Mouse (Mus musculus): ENCODE data around the gene Focad. TPM values are rescaled to one million over a fixed set of nuclear protein-coding genes. Genes with fewer than 3 reads are reported as not detected.
A peak's percentile ranks its signal among the peaks of the same experiment; 100 is the strongest.

Focad gene
- polyA plus RNA-seq, 1 experiment from 2014 or later, result 16.9 TPM

DNA sequence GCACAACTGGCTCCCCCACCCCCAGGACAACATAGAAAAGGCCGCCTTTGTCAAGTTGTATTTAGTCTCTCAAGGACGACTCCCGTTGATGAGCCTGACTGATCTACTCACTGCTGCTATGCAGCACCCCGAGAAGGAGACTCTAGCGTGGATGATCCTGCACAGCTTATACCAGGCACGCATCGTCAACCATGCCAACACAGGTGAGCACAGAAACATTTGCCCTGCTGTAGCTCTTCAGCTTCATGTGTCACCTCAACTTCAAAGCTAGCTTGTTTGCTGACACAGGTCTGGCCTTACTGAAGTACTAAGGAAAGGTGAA, 306.5 kb downstream of the Focad start:
- WGBS, result 89% methylated on average over 7 of the region's 7 CpGs
- Histone ChIP-seq H3K9me3 (replicated peaks) (no peaks in the 10 kb centered on the region), H3K27me3 (no peaks in the 10 kb centered on the region)

DNA sequence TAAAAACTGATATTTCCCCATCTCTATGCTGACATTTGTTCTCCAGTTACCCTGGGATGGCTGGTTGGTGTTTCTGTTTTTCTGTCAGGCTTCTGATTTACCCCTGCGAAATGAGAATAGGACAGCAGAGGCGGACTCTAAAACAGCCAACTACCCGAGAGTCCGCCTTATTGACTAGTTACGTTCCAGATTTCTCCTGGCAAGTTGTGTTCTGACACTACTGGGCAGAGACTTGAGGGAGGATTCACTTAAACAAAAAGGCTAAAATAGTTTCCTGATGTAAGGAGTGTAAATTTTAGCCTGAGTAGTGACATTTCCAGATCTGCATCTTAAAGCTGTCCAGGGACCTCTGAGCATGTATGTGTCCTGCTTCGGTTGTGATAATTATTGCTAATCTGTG, 308.5 kb downstream of the Focad start:
- 83% methylated on average over 6 of the region's 6 CpGs for WGBS
- H3K4me2 ChIP-seq (replicated peaks), result no peak overlapping the region
- H3K36me3 ChIP-seq, result no peaks in the 10 kb centered on the region
- H3K4me3 ChIP-seq (replicated peaks), result no peak overlapping the region
- H3K9me3 ChIP-seq (replicated peaks), result no peaks in the 10 kb centered on the region
- H3K9ac ChIP-seq, result no peak overlapping the region
- no peak overlapping the region for H3K27ac ChIP-seq (replicated peaks)
- ATAC-seq (ENCODE audit: insufficient number of reproducible peaks, low FRiP score, low TSS enrichment, low read depth), result no peak
- no peaks in the 10 kb centered on the region for H3K27me3 ChIP-seq
- no peaks in the 10 kb centered on the region for H3K4me1 ChIP-seq

More for the DNA sequence above, 306.5 kb downstream of the Focad start:
- no peak overlapping the region for H3K4me3 ChIP-seq (replicated peaks)
- no peak for ATAC-seq (ENCODE audit: insufficient number of reproducible peaks, low FRiP score, low TSS enrichment, low read depth)
- H3K4me1 ChIP-seq, result no peaks in the 10 kb centered on the region
- no peak overlapping the region for H3K9ac ChIP-seq
- no peaks in the 10 kb centered on the region for H3K36me3 ChIP-seq
- H3K4me2 ChIP-seq (replicated peaks), result no peak overlapping the region
- no peak overlapping the region for H3K27ac ChIP-seq (replicated peaks)

DNA sequence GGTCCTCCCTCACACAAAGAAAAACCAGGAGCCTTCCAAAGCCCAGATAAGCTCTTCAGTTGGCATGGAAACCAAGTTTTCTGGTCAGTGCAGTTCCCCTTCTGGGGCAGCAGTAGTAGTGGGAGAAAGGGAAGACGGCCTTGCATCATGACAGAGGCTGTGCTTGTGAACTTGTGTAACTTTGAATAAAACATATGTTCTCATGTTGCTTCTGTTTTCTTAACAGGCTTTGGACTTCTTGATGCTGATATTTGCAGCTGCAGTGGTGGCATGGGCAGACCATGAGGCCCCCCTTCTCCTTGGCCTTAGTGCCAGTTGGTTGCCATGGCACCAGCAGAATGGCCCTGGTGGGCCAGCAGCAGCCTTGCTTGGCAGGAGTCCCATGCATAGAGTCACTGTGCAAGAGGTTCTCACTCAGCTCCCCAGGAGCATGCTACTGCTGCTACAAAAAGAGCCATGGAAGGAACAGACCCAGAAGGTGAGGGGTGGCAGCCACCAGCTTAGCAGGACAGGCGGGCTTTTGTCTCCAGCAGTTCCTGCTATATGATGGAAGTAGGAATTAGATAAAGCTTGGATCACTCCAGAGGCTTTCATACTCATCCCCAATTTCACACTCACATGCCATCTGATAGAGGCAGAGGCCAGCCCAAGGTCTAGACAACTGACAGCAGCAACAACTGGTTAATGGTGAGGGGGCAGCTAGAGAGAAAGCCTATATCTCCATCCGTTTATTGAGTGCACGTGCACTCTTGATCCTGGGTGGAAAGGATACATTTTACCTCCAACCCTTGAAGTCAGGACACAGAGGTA, 312.7 kb downstream of the Focad start:
- ATAC-seq (ENCODE audit: insufficient number of reproducible peaks, low FRiP score, low TSS enrichment, low read depth), result no peak
- no peak overlapping the region for H3K27ac ChIP-seq (replicated peaks)
- H3K36me3 ChIP-seq, result no peaks in the 10 kb centered on the region
- no peaks in the 10 kb centered on the region for H3K4me1 ChIP-seq
- H3K27me3 ChIP-seq, result no peaks in the 10 kb centered on the region
- H3K9me3 ChIP-seq (replicated peaks), result no peaks in the 10 kb centered on the region
- WGBS, result 80% methylated on average over 4 of the region's 4 CpGs
- no peak overlapping the region for H3K9ac ChIP-seq
- no peak overlapping the region for H3K4me2 ChIP-seq (replicated peaks)
- H3K4me3 ChIP-seq (replicated peaks), result no peak overlapping the region

DNA sequence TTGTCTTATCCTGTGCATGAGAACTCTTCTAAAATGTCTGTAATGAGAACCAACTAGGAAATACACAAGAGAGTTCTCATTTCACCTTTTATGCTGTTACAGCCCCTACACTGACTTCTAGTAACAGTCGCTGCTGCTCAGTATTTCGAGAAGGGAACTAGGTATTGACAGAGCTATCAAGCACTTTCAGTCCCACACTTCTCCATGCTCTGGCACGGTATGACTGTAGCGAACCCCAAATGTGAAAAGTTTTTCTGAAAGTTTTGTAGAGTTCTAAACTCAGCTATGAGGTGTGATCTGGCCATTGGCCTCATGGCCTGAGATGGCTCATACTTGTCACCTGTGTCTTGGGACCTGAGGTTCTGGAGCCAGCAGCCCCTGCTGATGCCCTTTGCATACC, 314.9 kb downstream of the Focad start:
- Histone ChIP-seq H3K27me3 (no peaks in the 10 kb centered on the region), H3K4me3 (replicated peaks) (no peak overlapping the region), H3K4me2 (replicated peaks) (no peak overlapping the region), H3K4me1 (no peaks in the 10 kb centered on the region), H3K27ac (replicated peaks) (no peak overlapping the region), H3K9me3 (replicated peaks) (no peaks in the 10 kb centered on the region), H3K36me3 (no peaks in the 10 kb centered on the region), H3K9ac (no peak overlapping the region)
- ATAC-seq (ENCODE audit: insufficient number of reproducible peaks, low FRiP score, low TSS enrichment, low read depth), result no peak
- WGBS, result 86% methylated on average over 4 of the region's 4 CpGs

DNA sequence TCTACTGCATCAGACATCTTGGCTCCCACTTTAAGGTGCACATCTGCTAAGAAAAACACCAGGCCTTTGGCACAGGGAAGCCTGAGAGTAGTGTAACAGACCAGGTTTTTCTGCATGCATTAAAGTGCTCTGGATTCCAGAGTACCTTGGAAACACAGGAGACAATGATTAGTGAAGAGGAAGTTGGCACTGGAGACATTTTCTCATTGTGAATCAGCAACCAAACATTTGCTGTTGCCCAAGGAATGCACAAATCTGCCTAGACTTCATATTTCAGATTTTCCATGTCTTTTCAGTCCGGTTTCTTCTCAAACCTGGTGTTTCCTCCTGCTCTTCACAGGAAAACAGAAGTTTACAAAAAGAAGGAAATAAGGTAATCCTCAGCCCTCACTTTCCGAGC, 317.9 kb downstream of the Focad start:
- Histone ChIP-seq H3K9me3 (replicated peaks) (no peaks in the 10 kb centered on the region), H3K4me2 (replicated peaks) (no peak overlapping the region), H3K36me3 (no peaks in the 10 kb centered on the region), H3K27me3 (no peaks in the 10 kb centered on the region), H3K4me3 (replicated peaks) (no peak overlapping the region), H3K27ac (replicated peaks) (no peak overlapping the region), H3K9ac (no peak overlapping the region), H3K4me1 (no peaks in the 10 kb centered on the region)
- 63% methylated on average over 2 of the region's 2 CpGs for WGBS
- no peak for ATAC-seq (ENCODE audit: insufficient number of reproducible peaks, low FRiP score, low TSS enrichment, low read depth)

DNA sequence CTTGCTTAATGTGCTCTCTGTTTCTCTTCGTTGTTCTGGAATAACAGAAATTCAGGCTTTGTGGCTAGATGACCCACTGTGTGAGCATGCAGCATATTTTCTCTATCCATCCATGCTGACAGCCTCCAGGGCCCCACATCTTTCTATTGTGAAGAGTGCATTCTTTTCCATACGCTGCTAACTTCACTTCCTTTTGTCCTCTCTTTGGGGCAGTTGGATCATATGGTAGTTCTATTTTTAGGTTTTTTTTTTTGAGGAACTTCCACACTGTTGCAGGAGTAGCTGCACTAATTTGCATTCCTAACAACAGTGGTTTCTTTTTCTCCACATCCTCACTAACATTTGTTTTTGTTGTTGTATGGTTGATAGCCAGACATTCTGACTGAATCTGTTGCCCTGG, 320.6 kb downstream of the Focad start:
- H3K9me3 ChIP-seq (replicated peaks), result no peaks in the 10 kb centered on the region
- H3K9ac ChIP-seq, result no peak overlapping the region
- H3K4me3 ChIP-seq (replicated peaks), result no peak overlapping the region
- no peak overlapping the region for H3K4me2 ChIP-seq (replicated peaks)
- no peaks in the 10 kb centered on the region for H3K27me3 ChIP-seq
- 0 out of 2 replicates have a peak overlapping the region, but pooled peaks have one; percentile 14 for H3K27ac ChIP-seq (replicated peaks)
- no peak for ATAC-seq (ENCODE audit: insufficient number of reproducible peaks, low FRiP score, low TSS enrichment, low read depth)
- 34% methylated on average over 2 of the region's 2 CpGs for WGBS
- H3K36me3 ChIP-seq, result no peaks in the 10 kb centered on the region
- no peaks in the 10 kb centered on the region for H3K4me1 ChIP-seq

DNA sequence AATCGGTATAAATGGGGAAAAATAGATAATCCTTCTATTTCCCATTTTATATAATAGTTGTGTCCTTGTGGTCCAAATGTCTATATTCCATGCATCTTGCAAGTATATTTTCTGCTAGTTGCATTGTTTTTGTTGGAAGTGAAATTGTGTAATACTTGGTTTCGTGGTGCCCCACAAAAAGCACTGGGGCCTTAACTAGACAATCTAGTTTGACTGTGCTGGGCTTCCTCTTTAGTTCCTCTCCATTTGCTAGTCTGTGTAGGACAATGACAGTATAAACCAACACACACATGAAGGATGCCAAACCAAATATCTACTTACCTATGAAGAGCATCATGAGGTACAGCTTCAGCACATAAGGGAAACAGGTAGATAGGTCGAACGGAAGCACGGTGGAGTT, 324.9 kb downstream of the Focad start:
- no peak for ATAC-seq (ENCODE audit: insufficient number of reproducible peaks, low FRiP score, low TSS enrichment, low read depth)
- no peak overlapping the region for H3K4me2 ChIP-seq (replicated peaks)
- H3K27ac ChIP-seq (replicated peaks), result no peak overlapping the region
- no peak overlapping the region for H3K9ac ChIP-seq
- H3K36me3 ChIP-seq, result no peaks in the 10 kb centered on the region
- no peaks in the 10 kb centered on the region for H3K9me3 ChIP-seq (replicated peaks)
- H3K4me3 ChIP-seq (replicated peaks), result no peak overlapping the region
- 95% methylated on average over 5 of the region's 5 CpGs for WGBS
- no peaks in the 10 kb centered on the region for H3K27me3 ChIP-seq
- no peaks in the 10 kb centered on the region for H3K4me1 ChIP-seq

DNA sequence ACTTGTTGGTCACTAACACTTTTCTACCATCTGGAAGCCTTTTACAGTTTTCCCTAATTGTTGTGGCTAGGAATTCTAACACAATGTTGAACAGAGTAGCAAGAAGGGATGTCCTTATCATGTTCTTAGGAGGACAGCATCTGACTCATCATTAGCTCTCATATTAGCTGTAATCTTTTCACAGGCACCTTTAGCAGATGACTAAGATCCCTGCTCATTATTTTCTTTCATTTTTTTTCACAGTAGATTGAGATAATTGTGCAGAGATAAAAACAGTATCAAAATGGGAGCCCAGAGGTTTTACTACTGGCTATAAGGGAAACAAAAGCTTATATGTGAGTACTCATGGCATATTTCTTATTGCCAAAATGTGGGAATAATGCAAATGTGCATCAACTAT, 330.1 kb downstream of the Focad start:
- H3K27me3 ChIP-seq, result no peaks in the 10 kb centered on the region
- H3K9me3 ChIP-seq (replicated peaks), result no peaks in the 10 kb centered on the region
- no peak overlapping the region for H3K4me2 ChIP-seq (replicated peaks)
- ATAC-seq (ENCODE audit: insufficient number of reproducible peaks, low FRiP score, low TSS enrichment, low read depth), result no peak
- peaks cover 3% of the 10 kb centered on the region; the same call in 1 of the 2 replicates for H3K4me1 ChIP-seq
- H3K4me3 ChIP-seq (replicated peaks), result no peak overlapping the region
- no peaks in the 10 kb centered on the region for H3K36me3 ChIP-seq
- H3K9ac ChIP-seq, result no peak overlapping the region
- H3K27ac ChIP-seq (replicated peaks), result no peak overlapping the region

DNA sequence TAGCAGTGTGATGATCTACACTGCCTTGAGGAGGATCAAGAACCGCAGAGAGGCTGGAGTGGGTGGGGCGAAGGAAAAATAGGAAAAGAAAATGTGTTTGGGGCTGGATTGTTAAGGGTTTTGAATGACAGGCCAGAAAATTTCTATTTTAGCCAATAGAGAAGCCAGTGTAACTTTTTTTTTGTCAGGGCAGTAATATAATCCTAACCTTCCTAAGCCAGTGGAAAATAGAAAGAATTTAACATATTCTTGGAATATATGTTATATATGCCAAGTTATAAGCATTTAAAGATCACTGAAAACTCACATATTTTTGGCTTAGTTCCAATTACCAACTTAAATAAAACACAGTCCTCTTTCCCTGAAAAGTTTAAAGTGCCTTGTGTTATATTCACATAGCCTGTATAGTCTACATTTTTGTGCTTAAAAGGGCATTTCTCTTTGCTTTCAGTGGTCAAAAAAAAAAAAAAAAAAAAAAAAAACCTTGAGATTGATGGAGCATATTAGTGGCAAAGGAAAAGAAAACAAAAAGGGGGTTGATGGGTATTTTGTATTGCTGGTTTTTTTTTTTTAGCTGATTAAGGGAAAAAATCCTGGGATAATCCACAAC, 333.3 kb downstream of the Focad start:
- H3K36me3 ChIP-seq, result no peaks in the 10 kb centered on the region
- 35% methylated on average over 2 of the region's 2 CpGs for WGBS
- H3K27me3 ChIP-seq, result no peaks in the 10 kb centered on the region
- H3K4me2 ChIP-seq (replicated peaks), result no peak overlapping the region
- no peaks in the 10 kb centered on the region for H3K9me3 ChIP-seq (replicated peaks)
- ATAC-seq (ENCODE audit: insufficient number of reproducible peaks, low FRiP score, low TSS enrichment, low read depth), result no peak
- peaks cover 3% of the 10 kb centered on the region; the same call in 1 of the 2 replicates for H3K4me1 ChIP-seq
- H3K9ac ChIP-seq, result no peak overlapping the region
- peak overlapping the region; percentile 71 for H3K27ac ChIP-seq (replicated peaks)
- no peak overlapping the region for H3K4me3 ChIP-seq (replicated peaks)

DNA sequence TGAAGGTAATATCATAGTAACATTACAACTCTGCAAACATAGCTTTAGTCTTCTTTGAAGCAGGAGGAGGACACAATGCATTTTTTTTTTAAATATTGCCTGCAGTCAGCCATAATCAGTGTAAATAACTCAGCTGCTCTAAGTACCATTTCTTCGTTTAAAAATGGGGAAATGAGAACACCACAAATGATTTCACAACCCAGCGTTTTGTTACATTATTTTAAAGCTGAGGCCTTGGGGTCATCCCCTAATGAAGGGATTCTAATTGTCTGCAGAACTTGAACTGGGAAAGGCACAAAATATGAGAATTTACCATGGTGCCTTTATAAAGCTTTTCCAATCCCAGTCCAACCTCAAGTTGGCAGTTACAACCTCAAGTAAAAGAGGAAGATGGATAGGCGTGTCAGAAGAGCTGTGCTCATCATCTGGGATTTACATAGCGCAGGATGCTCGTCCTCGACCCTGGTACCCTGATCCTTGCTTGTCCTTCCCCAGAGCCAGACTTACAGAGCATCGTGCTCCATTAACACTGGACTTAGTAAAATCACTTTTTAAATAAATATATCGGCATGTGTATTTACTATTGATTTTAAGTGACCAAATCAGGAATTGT, 338.1 kb downstream of the Focad start:
- Histone ChIP-seq H3K4me3 (replicated peaks) (no peak overlapping the region), H3K27me3 (no peaks in the 10 kb centered on the region), H3K4me1 (peaks cover under 1% of the 10 kb centered on the region; the same call in 1 of the 2 replicates), H3K36me3 (no peaks in the 10 kb centered on the region), H3K4me2 (replicated peaks) (no peak overlapping the region), H3K27ac (replicated peaks) (no peak overlapping the region), H3K9ac (no peak overlapping the region), H3K9me3 (replicated peaks) (no peaks in the 10 kb centered on the region)
- WGBS, result 73% methylated on average over 8 of the region's 8 CpGs
- ATAC-seq (ENCODE audit: insufficient number of reproducible peaks, low FRiP score, low TSS enrichment, low read depth), result no peak

DNA sequence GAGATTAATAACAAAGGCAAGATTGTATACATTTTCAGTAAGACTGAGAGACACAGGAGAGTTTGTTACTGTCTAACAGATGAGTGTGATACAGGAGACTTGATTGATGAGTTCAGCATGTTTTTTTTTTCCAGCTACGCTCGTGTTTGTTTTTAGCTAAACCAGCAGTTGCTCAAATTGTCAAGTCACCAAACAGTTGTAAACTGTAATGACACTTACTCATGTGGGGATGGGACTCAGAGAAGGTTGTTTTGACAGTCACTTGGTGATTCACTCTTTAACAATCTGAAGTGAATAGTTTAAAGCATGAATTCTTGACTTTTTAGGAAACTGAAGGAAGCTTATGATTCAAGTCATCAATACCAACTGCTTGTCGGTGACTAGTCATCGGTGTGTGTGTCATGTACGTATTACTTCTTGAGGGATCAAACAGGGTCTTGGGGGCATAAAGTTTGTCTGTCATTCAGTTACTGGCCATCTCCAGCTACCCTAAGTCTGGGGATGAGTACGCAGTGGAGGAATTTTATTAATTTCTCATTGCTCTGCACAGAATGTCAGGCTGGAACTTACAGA, 342.2 kb downstream of the Focad start:
- H3K9me3 ChIP-seq (replicated peaks), result no peaks in the 10 kb centered on the region
- H3K4me1 ChIP-seq, result peaks cover 14% of the 10 kb centered on the region
- H3K4me2 ChIP-seq (replicated peaks), result no peak overlapping the region
- H3K27me3 ChIP-seq, result no peaks in the 10 kb centered on the region
- peak overlapping the region; percentile 52 for H3K27ac ChIP-seq (replicated peaks)
- no peak for ATAC-seq (ENCODE audit: insufficient number of reproducible peaks, low FRiP score, low TSS enrichment, low read depth)
- H3K9ac ChIP-seq, result no peak overlapping the region
- no peak overlapping the region for H3K4me3 ChIP-seq (replicated peaks)
- H3K36me3 ChIP-seq, result no peaks in the 10 kb centered on the region
- WGBS, result 57% methylated on average over 6 of the region's 6 CpGs

All from embryonic facial prominence, embryonic 15.5 days (tissue).